Mouse (Mus musculus) myocyte (in vitro differentiated cells): ENCODE results near the gene Smarcc1.

Experiments
- E2F4 ChIP-seq: IDR thresholded peaks from one replicate; pipeline ENCODE4 v1.6.1; 2011; ENCODE audit warnings: mild to moderate bottlenecking, control low read depth, moderate library complexity; ENCODE audit not compliant: insufficient read depth
- MAX ChIP-seq: IDR thresholded peaks from one replicate; pipeline ENCODE4 v1.6.1; 2011; ENCODE audit warnings: low read depth, mild to moderate bottlenecking, control low read depth
- MYOD1 ChIP-seq, 3 experiments: IDR thresholded peaks; one replicate each; pipeline ENCODE4 v1.6.1; 2011; ENCODE audit warnings: control low read depth in 2 of 3, low read depth in 2 of 3, mild to moderate bottlenecking in 2 of 3, moderate library complexity in 1 of 3; ENCODE audit not compliant: insufficient read length in 2 of 3, control insufficient read depth in 1 of 3
- POLR2A ChIP-seq: IDR thresholded peaks from one replicate; pipeline ENCODE4 v1.6.1; 2011; ENCODE audit warnings: low read depth, mild to moderate bottlenecking, control low read depth, moderate library complexity; ENCODE audit not compliant: insufficient read length
- REST ChIP-seq: IDR thresholded peaks from one replicate; pipeline ENCODE4 v1.6.1; 2011; ENCODE audit warnings: mild to moderate bottlenecking, control low read depth, moderate library complexity; ENCODE audit not compliant: insufficient read depth, insufficient read length
- TCF12 ChIP-seq: IDR thresholded peaks from one replicate; pipeline ENCODE4 v1.6.1; 2011; ENCODE audit warnings: mild to moderate bottlenecking, control low read depth; ENCODE audit not compliant: poor library complexity, insufficient read depth, severe bottlenecking
- TCF3 ChIP-seq: IDR thresholded peaks from one replicate; pipeline ENCODE4 v1.6.1; 2011; ENCODE audit warnings: low read depth, control low read depth; ENCODE audit not compliant: insufficient read length

- TF ChIP-seq TCF12 (no peak), POLR2A (no peak), TCF3 (no peak), E2F4 (no peak), MAX (no peak), MYOD1 (IDR thresholded peaks at IDR 0.05; ENCODE audit: control insufficient read depth in 1 of 3, insufficient read length in 2 of 3, low read depth in 2 of 3) (no peak), REST (no peak)
Observed at GRCm38 (mm10) chr9:110263181-110263580, 145.7 kb downstream of the Smarcc1 start.
